Mouse (Mus musculus): Measurements from ENCODE around the gene Nr2f1.

DNA sequence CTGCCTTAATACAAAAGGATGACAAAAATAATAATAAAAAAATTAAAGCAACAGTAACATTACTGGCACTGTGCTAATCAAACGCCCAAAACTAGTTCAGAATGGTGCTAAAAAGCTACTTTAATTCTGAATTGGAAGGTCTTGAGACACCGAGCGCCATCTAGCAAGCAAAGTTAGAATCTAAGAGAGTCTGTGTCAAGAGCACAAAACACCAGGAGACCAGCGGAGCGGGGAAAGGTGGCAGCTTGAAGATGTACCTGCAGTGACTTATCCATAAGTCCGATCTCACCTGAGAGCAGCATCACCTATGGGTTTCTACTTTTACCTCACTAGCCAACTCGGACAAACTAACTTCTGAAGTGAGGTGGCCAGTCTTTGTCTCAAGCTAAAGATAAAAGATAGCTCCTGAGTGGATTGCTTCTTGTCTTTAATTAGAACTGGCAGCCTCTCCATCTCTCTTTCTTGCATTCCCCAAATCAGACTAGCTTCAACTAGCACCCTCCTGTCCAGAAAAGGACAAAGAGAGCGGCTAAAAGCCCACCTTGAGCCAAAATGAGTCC is 23.7 kb downstream of the Nr2f1 start:
- TF ChIP-seq POLR2A (IDR thresholded peaks at IDR 0.05; ENCODE audit: borderline replicate concordance, insufficient read depth, low read length) (no peak), CTCF (IDR thresholded peaks at IDR 0.05; ENCODE audit: borderline replicate concordance, insufficient read depth, low read depth, low read length) (peak; percentile 30; the same call in 1 of the 2 replicates)

All from cerebellum, adult 2 months (tissue).